Mouse (Mus musculus) lung, postnatal 0 days (tissue): ENCODE results near the gene Dnajc21. TPM values are rescaled to one million over a fixed set of nuclear protein-coding genes. Genes with fewer than 3 reads are reported as not detected.
"Not testable (repeated sequence)": the region's sequence is repeated elsewhere in the genome, so short reads cannot be mapped to it uniquely, and the experiment has no call there.

Source experiments
- ATAC-seq: fragments of 200-750 bp; cut with Nextera tagmentation; 2 replicates; pipeline ENCODE4 v1.8.0; 2017; ENCODE audit warnings: moderate library complexity
- DNase-seq: peaks from one replicate; pipeline ENCODE4 v3.0.0-alpha.2; 2016; ENCODE audit warnings: low spot score
- H3K27ac ChIP-seq: fragments of 300-500 bp; sonication (generic); 2 replicates; pipeline ENCODE4 v1.5.1; 2014; ENCODE audit warnings: antibody characterized with exemption, mild to moderate bottlenecking, low read length, mixed read lengths
- H3K27me3 ChIP-seq: fragments of 300-500 bp; sonication (generic); replicated peaks from 2 replicates; pipeline ENCODE4 v1.6.1; 2014; ENCODE audit warnings: low read length, mixed read lengths; ENCODE audit not compliant: insufficient read depth
- H3K36me3 ChIP-seq: fragments of 300-500 bp; sonication (generic); 2 replicates; pipeline ENCODE4 v1.6.1; 2014; ENCODE audit warnings: low read length, mixed read lengths; ENCODE audit not compliant: insufficient read depth
- H3K4me1 ChIP-seq: fragments of 300-500 bp; sonication (generic); 2 replicates; pipeline ENCODE4 v1.6.1; 2014; ENCODE audit warnings: antibody characterized with exemption, low read depth, low read length, mixed read lengths; ENCODE audit not compliant: insufficient read depth
- H3K4me2 ChIP-seq: fragments of 300-500 bp; sonication (generic); replicated peaks from 2 replicates; pipeline ENCODE4 v1.6.1; 2014; ENCODE audit warnings: low read depth, mild to moderate bottlenecking, low read length, moderate library complexity, mixed read lengths
- H3K4me3 ChIP-seq: fragments of 300-500 bp; sonication (generic); 2 replicates; pipeline ENCODE4 v1.5.1; 2014; ENCODE audit warnings: low read depth, low read length
- H3K9ac ChIP-seq: fragments of 300-500 bp; sonication (generic); replicated peaks from 2 replicates; pipeline ENCODE4 v1.6.1; 2014; ENCODE audit warnings: low read depth, mild to moderate bottlenecking
- H3K9me3 ChIP-seq: fragments of 300-500 bp; sonication (generic); 2 replicates; pipeline ENCODE4 v1.6.1; 2016; ENCODE audit warnings: low read length, mixed read lengths
- CTCF ChIP-seq: IDR thresholded peaks from 2 replicates; pipeline ENCODE4 v1.5.1; 2016; ENCODE audit warnings: antibody characterized with exemption, mild to moderate bottlenecking
- EP300 ChIP-seq: IDR thresholded peaks from 2 replicates; pipeline ENCODE4 v1.6.1; 2016; ENCODE audit warnings: antibody characterized with exemption, mild to moderate bottlenecking, control low read depth
- WGBS: fragments of 180-500 bp; shearing (Covaris S2); extraction: QIAGEN DNeasy Blood & Tissue Kit; methylation state at CpG from one replicate; pipeline ENCODE4 v1.1.7; 2014; 5-methylcytosine and 5-hydroxymethylcytosine counted together
- polyA plus RNA-seq: library from polyadenylated mRNA; unstranded; fragments of >200 nt; fragmentation: Nextera tagmentation; extraction: Ambion mirVana; gene quantifications from 2 replicates; pipeline ENCODE4 v1.2.1, GENCODE M21; 2015

The Dnajc21 gene
- 10.0 and 11.8 TPM in 2 replicates for polyA plus RNA-seq

DNA sequence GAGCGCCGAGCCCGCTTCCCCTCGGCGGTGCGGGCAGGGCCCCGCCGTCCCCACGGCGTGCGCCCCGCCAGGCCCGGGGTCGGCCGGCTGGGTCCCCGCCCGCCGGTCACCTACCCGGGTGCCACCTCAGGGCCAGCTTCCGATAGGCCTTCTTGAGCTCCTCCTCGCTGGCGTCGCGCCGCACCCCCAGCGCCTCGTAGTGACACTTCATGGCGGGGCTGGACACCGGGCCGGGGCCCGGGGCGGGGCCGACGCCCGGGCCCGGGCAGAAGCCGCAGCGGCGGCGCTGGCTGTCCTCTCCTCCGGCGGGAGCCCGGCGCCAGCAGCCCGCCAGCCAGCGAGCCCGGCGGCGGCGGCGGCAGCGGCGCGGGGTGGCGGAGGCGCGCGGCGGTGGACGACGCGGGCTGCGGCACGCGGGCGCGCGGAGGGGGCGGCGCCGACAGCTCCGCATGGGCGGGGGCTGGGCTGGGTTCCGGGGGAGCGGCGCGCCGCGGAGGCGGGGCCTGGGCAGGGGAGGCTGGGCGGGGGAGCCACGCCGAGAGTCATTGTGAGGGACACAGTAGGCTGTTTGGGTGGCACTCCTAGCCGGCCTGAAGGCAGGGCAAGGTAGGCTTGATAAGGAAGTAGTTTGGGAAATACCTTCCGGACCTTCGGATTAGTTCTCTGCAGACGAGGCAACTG lies at the start of gene Dnajc21:
TSS of gene Dnajc21 (minus strand) at position 366 of the 681 bp plus-strand sequence.
- WGBS = 4% methylated on average over 26 of the region's 87 CpGs

DNA sequence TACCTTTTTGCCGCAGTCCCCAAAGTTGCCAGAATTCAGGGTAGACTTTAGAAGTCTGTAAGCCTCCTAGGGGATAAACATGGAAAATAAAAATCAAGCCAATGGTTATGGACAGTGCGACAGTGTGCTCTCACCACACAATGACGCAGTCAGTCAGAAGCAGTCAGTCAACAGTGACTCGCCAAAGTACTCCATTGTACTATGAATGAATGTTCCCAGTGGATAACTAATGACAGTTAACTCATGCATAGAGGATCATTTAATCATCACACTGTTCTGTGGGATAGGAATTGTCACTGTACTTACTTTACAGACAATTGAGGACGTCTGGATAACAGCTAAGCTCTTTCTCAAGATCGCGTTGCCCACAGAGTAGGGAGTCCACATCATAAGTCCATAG lies 44.9 kb upstream of the Dnajc21 start:
- Histone ChIP-seq H3K4me1 (no peaks in the 10 kb centered on the region), H3K27ac (no peak overlapping the region), H3K9ac (no peak overlapping the region), H3K9me3 (no peaks in the 10 kb centered on the region), H3K4me3 (no peak overlapping the region), H3K36me3 (no peaks in the 10 kb centered on the region), H3K27me3 (no peaks in the 10 kb centered on the region), H3K4me2 (no peak overlapping the region)
- no peak for ATAC-seq
- no peak for DNase-seq
- WGBS = 88% methylated on average over 7 of the region's 7 CpGs
- TF ChIP-seq EP300 (no peak), CTCF (no peak)

More for the DNA sequence above, at the start of gene Dnajc21:
- TF ChIP-seq CTCF (no peak), EP300 (no peak)
- H3K36me3 ChIP-seq = no peaks in the 10 kb centered on the region
- H3K4me1 ChIP-seq = peaks cover 3% of the 10 kb centered on the region; the same call in 1 of the 2 replicates
- H3K4me2 ChIP-seq = peak within 1 kb of the TSS; percentile 84
- DNase-seq (peak; percentile 92), ATAC-seq (peak; percentile 98)
- H3K27me3 ChIP-seq = no peaks in the 10 kb centered on the region
- H3K27ac ChIP-seq = peak within 1 kb of the TSS; percentile 84
- peak within 1 kb of the TSS; percentile 70 for H3K4me3 ChIP-seq
- H3K9ac ChIP-seq = peak within 1 kb of the TSS; percentile 70
- H3K9me3 ChIP-seq = no peaks in the 10 kb centered on the region

DNA sequence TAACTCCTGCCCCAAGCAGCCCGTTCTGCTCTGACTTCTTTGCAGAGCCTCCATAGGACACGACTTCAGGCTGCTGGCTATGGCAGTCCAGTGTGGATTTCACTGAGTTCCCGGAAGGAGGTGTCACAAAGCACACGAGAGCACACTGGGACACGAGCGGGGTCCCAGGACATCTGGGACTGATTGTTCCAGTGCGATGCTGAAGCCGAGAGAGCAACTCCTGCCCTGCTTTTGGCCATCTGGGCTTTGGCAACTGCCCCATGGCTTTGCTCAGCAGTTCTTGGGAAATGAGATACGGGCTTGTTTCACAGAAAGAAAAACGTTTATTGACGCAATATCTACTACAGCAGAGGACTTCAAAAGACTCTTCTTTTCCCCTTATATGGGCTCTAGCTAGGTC lies 35.8 kb upstream of the Dnajc21 start:
- Histone ChIP-seq H3K4me3 (no peak overlapping the region), H3K36me3 (no peaks in the 10 kb centered on the region), H3K4me1 (no peaks in the 10 kb centered on the region), H3K9ac (no peak overlapping the region), H3K9me3 (no peaks in the 10 kb centered on the region), H3K4me2 (no peak overlapping the region), H3K27me3 (no peaks in the 10 kb centered on the region), H3K27ac (no peak overlapping the region)
- DNase-seq (peak; percentile 58), ATAC-seq (peak; percentile 63)
- WGBS = 46% methylated on average over 11 of the region's 11 CpGs
- TF ChIP-seq CTCF = no peak
- TF ChIP-seq EP300 = no peak

DNA sequence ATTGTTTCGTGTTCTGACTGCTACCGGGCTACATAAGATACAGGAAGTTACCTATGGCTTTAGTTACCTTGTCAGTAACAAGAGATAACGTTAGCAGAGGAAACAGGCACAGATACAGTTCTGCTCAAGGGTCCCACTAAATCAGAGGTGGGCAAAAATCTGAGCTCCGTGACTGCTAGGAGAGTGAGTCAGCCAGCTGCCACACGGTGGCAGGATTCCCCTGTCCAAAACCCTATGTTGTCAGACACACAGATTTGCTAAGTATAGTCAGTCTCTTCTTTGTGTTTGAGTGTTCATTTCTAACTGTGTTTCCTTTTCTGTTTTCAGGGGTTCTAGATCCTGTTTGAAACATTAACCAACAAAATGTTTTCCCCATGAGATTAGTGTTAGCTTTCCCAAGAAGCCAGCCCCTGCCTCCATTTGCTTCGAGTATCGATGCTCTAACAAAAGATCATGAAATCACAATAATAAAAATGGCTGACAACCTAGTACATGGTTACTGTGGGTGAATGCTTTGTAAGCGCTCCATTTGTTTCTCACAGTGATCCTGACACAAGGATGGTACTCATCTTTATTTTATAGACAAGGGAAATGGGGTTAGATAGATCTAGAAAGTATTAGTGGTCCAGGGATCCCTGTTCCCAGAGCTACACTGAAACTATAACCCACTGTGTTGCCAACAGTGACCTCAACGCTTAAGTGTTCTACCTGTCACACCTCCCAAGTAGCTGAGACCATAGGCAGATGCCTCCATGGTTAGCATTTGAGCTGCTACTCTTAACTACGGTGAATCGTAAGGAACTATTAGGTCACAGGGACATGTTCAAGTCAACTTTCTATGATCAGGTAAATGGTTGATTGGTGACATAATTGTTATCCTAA lies 30.8 kb upstream of the Dnajc21 start:
- no peak overlapping the region for H3K4me3 ChIP-seq
- no peaks in the 10 kb centered on the region for H3K36me3 ChIP-seq
- DNase-seq = peak; percentile 76
- ATAC-seq = peak; percentile 63
- H3K9me3 ChIP-seq = no peaks in the 10 kb centered on the region
- H3K4me1 ChIP-seq = no peaks in the 10 kb centered on the region
- TF ChIP-seq CTCF (peak; percentile 87), EP300 (no peak)
- H3K9ac ChIP-seq = no peak overlapping the region
- no peak overlapping the region for H3K4me2 ChIP-seq
- no peak overlapping the region for H3K27ac ChIP-seq
- 54% methylated on average over 11 of the region's 11 CpGs for WGBS
- H3K27me3 ChIP-seq = no peaks in the 10 kb centered on the region

DNA sequence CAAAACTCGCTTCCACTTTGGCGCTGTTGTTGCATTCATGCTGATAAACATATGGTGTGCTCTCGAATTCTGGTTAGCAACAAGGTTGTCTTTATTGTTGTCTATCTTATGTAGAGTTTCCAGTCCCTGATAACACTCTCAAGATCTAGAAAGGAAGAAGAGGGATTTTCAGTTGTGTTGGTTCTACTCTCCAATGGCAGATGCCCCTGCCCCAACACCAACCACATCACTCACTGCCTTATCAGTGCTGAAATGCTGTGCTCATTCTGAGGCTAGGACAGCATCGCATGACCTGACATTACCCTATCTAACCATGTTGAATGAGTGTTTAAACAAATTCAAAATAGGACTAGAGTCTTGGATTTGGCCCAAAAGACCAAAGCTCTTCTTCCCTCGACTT lies 29.7 kb upstream of the Dnajc21 start:
- ATAC-seq (no peak), DNase-seq (no peak)
- no peak overlapping the region for H3K4me3 ChIP-seq
- H3K9ac ChIP-seq = no peak overlapping the region
- H3K27ac ChIP-seq = no peak overlapping the region
- TF ChIP-seq CTCF (no peak), EP300 (no peak)
- H3K4me1 ChIP-seq = no peaks in the 10 kb centered on the region
- H3K36me3 ChIP-seq = no peaks in the 10 kb centered on the region
- no peaks in the 10 kb centered on the region for H3K27me3 ChIP-seq
- no peaks in the 10 kb centered on the region for H3K9me3 ChIP-seq
- 68% methylated on average over 5 of the region's 5 CpGs for WGBS
- no peak overlapping the region for H3K4me2 ChIP-seq

DNA sequence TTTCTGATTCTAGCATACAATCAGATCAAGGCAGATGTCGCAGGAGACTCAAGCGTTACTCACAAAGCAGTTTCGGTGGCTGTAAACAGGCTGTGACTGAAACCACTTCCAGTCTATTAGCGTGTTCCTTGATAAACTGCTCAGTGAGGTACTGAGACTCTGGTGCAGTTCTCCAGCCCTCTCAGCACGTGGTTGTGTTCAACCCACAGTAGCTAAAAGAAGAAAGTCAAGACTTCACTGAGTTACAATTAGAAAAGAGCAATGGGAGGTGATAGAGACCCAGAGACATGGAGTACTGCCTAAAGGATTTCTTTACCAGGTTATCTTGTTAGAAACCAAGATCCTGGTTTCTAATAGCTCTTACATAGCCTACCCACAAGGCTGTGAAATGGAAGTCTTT lies 29.3 kb upstream of the Dnajc21 start:
- Histone ChIP-seq H3K36me3 (no peaks in the 10 kb centered on the region), H3K4me2 (no peak overlapping the region), H3K27me3 (no peaks in the 10 kb centered on the region), H3K4me3 (no peak overlapping the region), H3K9me3 (no peaks in the 10 kb centered on the region), H3K9ac (no peak overlapping the region), H3K27ac (no peak overlapping the region), H3K4me1 (no peaks in the 10 kb centered on the region)
- no peak for DNase-seq
- ATAC-seq = no peak
- 68% methylated on average over 5 of the region's 5 CpGs for WGBS
- TF ChIP-seq CTCF (no peak), EP300 (no peak)

DNA sequence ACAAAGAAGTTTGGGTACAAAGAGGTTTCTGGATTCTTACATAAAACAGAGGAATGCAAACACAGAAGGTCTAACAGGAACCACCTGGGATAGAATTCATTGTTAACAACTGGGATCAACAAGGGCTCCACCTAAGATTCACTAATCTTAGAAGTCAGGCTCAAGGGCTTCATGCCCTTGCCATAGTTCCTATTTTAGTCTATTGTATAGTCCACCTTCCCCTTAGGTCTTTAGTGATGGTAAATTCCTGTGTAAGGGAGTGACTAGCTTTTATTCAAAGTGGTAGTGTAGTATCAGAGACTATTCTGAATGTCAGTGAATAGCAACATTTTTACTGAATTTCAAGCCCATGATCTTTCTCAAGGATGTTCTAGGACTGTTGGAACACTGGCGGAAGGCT lies 26.4 kb upstream of the Dnajc21 start:
- H3K27ac ChIP-seq, H3K27me3 ChIP-seq, H3K4me3 ChIP-seq, H3K9me3 ChIP-seq, H3K36me3 ChIP-seq, H3K4me1 ChIP-seq, DNase-seq, H3K9ac ChIP-seq, ATAC-seq, H3K4me2 ChIP-seq: not testable (repeated sequence)
- WGBS = 89% methylated on average over 1 of the region's 1 CpGs
